Mouse (Mus musculus) ES-Bruce4 (cell line): ENCODE results near the gene Sft2d1. TPM values are rescaled to one million over a fixed set of nuclear protein-coding genes. Genes with fewer than 3 reads are reported as not detected.
A peak's percentile ranks its signal among the peaks of the same experiment; 100 is the strongest.
"Not testable (repeated sequence)": the region's sequence is repeated elsewhere in the genome, so short reads cannot be mapped to it uniquely, and the experiment has no call there.

Experiments used
- H3K27ac ChIP-seq: 2 replicates; pipeline ENCODE4 v1.5.1; 2012; ENCODE audit warnings: low read length, inconsistent platforms; ENCODE audit not compliant: insufficient read depth
- H3K27me3 ChIP-seq: 2 replicates; pipeline ENCODE4 v1.6.1; 2012; ENCODE audit warnings: mild to moderate bottlenecking, low read length, inconsistent platforms; ENCODE audit not compliant: control insufficient read depth, poor library complexity, insufficient read depth, severe bottlenecking
- H3K36me3 ChIP-seq: 2 replicates; pipeline ENCODE4 v1.6.1; 2012; ENCODE audit warnings: inconsistent platforms, mild to moderate bottlenecking, low read length, moderate library complexity; ENCODE audit not compliant: control insufficient read depth, poor library complexity, insufficient read depth, severe bottlenecking
- H3K4me1 ChIP-seq: one replicate; pipeline ENCODE4 v1.8.1; 2011; ENCODE audit warnings: low read length; ENCODE audit not compliant: control insufficient read depth, insufficient read depth
- H3K4me3 ChIP-seq: 2 replicates; pipeline ENCODE4 v1.5.1; 2011; ENCODE audit warnings: low read depth, mild to moderate bottlenecking, low read length
- H3K9ac ChIP-seq: 2 replicates; pipeline ENCODE4 v1.6.1; 2012; ENCODE audit warnings: low read depth, mild to moderate bottlenecking, inconsistent platforms; ENCODE audit not compliant: poor library complexity, severe bottlenecking
- H3K9me3 ChIP-seq: replicated peaks from 2 replicates; pipeline ENCODE4 v1.6.1; 2012; ENCODE audit warnings: mild to moderate bottlenecking, low read length, inconsistent platforms; ENCODE audit not compliant: control insufficient read depth, poor library complexity, insufficient read depth, severe bottlenecking
- CTCF ChIP-seq: IDR thresholded peaks from one replicate; pipeline ENCODE4 v1.8.1; 2011; ENCODE audit warnings: low read depth, low read length
- EP300 ChIP-seq: IDR thresholded peaks from 2 replicates; pipeline ENCODE4 v1.6.1; 2011; ENCODE audit warnings: low read depth, low read length; ENCODE audit not compliant: insufficient read depth
- POLR2A ChIP-seq: IDR thresholded peaks from one replicate; pipeline ENCODE4 v1.8.1; 2011; ENCODE audit warnings: low read length; ENCODE audit not compliant: insufficient read depth
- polyA plus RNA-seq: library from polyadenylated mRNA; stranded (reverse); fragments of >200 nt; gene quantifications from 2 replicates; pipeline ENCODE4 v1.2.4, GENCODE M21; 2011; ENCODE audit warnings: low read depth; ENCODE audit not compliant: missing spikeins, insufficient read depth, insufficient read length

The Sft2d1 gene
- polyA plus RNA-seq, 1 experiment: 33.8 TPM

DNA sequence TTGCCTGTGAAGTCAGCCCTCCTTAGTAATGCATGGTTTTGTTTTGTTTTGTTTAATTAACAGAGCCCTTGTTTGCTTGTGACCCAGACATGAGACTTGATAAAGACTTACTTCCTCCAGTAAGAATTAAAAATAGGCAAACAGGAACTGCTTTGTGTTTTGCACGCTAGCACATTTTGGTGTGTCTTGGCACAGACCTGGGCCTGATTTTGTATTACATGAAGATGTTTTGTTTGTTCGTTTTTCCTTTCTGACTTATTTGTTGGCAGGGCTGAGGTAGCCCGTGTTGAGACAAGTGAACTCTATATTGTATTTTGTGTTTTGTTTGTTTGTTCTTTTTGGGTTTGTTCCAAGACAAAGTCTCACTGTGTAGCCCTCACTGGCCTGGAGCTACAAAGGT is 849 bp downstream of the Sft2d1 start:
- H3K4me1 ChIP-seq: no peaks in the 10 kb centered on the region
- no peaks in the 10 kb centered on the region for H3K36me3 ChIP-seq
- TF ChIP-seq CTCF (no peak), EP300 (no peak), POLR2A (no peak)
- H3K4me3 ChIP-seq: peak overlapping the region; percentile 94
- H3K9ac ChIP-seq: peak overlapping the region; percentile 87
- H3K27ac ChIP-seq: no peak overlapping the region
- no peaks in the 10 kb centered on the region for H3K27me3 ChIP-seq
- no peaks in the 10 kb centered on the region for H3K9me3 ChIP-seq

DNA sequence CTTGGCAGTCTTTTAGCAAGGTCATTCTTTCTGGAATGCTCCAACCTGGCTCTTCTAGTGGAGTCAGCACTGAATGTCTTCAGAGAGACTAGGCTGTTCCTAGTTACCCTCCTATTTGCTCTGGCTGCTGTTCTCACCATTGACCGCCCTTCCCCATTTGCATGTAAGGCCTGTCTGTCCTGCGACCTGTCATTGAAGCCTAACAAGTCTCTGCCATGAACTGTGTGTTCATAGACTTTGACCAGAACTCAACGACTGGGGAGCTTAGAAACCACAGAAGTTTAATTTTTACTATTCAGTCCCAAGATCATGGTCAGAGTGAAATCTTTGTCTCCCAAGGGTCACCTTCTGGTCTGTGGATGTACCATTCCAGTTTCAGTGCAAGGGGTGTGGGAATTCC is 3.1 kb downstream of the Sft2d1 start:
- H3K9ac ChIP-seq: no peak overlapping the region
- no peaks in the 10 kb centered on the region for H3K36me3 ChIP-seq
- no peaks in the 10 kb centered on the region for H3K9me3 ChIP-seq
- H3K27ac ChIP-seq: no peak overlapping the region
- no peaks in the 10 kb centered on the region for H3K27me3 ChIP-seq
- no peak overlapping the region for H3K4me3 ChIP-seq
- H3K4me1 ChIP-seq: no peaks in the 10 kb centered on the region
- TF ChIP-seq EP300: no peak
- no peak for TF ChIP-seq CTCF
- TF ChIP-seq POLR2A: no peak

DNA sequence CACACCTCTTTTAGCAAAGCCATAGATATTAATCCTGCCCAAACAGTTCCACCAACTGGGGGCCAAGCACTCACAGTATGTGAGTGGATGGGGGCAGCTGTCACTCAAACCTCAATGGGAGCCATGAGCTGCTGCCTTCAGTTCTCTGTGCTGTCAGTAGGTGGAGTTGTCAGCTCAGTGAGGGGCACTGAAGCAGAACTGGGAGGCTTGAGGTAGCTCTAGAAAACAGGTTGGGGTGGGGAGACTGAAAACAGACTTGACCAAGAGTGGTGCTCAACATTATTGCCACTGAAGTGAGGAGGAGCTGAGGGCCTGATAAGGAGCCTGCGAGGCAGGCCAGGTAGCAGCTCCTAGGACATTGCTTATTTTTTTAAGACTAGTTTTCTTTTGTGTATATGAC is 5.3 kb downstream of the Sft2d1 start:
- Histone ChIP-seq H3K9ac (no peak overlapping the region), H3K4me3 (no peak overlapping the region), H3K36me3 (no peaks in the 10 kb centered on the region), H3K9me3 (no peaks in the 10 kb centered on the region), H3K4me1 (no peaks in the 10 kb centered on the region), H3K27me3 (no peaks in the 10 kb centered on the region), H3K27ac (no peak overlapping the region)
- TF ChIP-seq CTCF: peak; percentile 50
- no peak for TF ChIP-seq EP300
- no peak for TF ChIP-seq POLR2A

DNA sequence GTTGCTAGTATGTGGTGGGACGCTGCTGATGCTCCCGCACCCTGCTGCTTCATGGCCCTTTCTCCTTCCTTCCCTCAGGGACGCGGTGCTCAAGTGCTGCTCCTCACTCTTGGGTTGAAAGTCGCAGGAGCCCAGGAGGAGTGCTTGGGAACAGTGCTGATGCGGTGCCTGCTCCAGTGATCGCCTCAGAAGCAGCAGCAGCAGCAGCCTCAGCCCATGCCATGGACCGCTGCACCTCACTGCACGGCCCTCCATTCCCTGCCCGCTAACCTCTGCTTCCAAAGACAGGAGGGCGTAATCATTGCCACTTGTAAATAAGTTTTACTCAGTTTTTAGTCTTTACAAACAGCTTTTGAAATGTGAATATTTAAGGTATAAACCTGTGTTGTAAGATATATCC is 16.0 kb downstream of the Sft2d1 start:
- H3K27ac ChIP-seq, H3K4me3 ChIP-seq, H3K27me3 ChIP-seq, H3K9me3 ChIP-seq, H3K36me3 ChIP-seq, H3K4me1 ChIP-seq, H3K9ac ChIP-seq: not testable (repeated sequence)

DNA sequence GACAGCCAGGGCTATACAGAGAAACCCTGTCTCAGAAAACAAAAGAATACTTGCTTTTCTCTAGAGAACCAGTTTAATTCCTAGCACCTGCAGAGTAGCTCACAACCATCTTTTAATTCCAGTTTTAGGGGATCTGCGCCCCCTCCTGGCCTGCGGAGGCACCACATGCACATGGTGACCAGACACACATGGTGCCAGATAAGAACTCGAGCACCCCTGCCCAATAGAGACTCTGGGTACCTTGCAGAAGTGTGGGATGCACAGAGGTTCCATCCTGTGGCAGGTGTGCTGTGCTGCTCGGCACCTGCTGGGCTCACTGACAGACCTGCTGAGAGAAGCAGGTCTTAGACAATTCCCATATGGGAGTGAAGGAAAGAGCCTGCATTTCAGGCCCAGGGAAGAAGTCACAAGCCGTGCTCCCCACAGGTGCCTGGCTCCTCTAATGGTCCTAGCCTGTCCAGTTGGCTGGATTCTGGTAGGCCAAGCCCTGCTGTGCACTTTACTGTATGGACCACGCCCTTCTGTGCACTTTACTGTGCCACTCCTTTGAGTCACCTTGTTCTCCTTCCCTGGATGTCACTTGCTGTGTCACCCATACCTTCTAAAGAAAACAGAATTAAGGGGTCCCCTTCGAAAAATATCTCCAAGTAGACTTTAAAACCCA is 17.7 kb downstream of the Sft2d1 start:
- Histone ChIP-seq H3K9ac (no peak overlapping the region), H3K36me3 (no peaks in the 10 kb centered on the region), H3K9me3 (no peaks in the 10 kb centered on the region), H3K27ac (no peak overlapping the region), H3K4me3 (no peak overlapping the region), H3K4me1 (no peaks in the 10 kb centered on the region), H3K27me3 (no peaks in the 10 kb centered on the region)
- peak; percentile 85 for TF ChIP-seq CTCF
- TF ChIP-seq POLR2A: no peak

- no peaks in the 10 kb centered on the region for H3K4me1 ChIP-seq
- no peaks in the 10 kb centered on the region for H3K36me3 ChIP-seq
- H3K9ac ChIP-seq: no peak overlapping the region
- H3K9me3 ChIP-seq: no peaks in the 10 kb centered on the region
- TF ChIP-seq POLR2A (no peak), CTCF (no peak), EP300 (no peak)
- H3K27me3 ChIP-seq: no peaks in the 10 kb centered on the region
- H3K4me3 ChIP-seq: no peak overlapping the region
- H3K27ac ChIP-seq: no peak overlapping the region
Measured at GRCm38 (mm10) chr17:8330602-8331001, 19.7 kb downstream of the Sft2d1 start.

DNA sequence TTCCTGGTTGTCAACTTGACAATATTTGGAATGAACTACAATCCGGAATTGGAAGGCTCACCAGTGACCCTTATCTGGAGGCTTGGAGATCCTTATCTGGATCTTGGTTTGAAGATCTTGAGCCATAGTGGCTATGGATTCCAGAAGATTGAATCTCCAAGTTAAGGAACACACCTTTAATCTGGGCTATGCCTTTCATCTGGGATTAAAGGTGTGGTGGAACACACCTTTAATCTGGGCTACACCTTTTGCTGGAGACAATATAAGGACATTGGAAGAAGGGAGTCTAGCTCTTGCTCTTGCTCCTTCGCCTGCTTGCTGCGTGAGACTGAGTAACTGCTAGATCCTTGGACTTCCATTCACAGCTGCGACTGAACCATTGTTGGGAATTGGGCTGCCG is 26.3 kb downstream of the Sft2d1 start, which contains the start of gene Prr18:
TSS of gene Prr18 (plus strand) at position 301 of the 400 bp plus-strand sequence.
- not testable (repeated sequence) for H3K27me3 ChIP-seq, H3K9ac ChIP-seq, H3K4me1 ChIP-seq, H3K9me3 ChIP-seq, H3K36me3 ChIP-seq, H3K27ac ChIP-seq, H3K4me3 ChIP-seq
